Mouse (Mus musculus): ENCODE data around the gene Clybl. TPM values are rescaled to one million over a fixed set of nuclear protein-coding genes. Genes with fewer than 3 reads are reported as not detected.

Gene Clybl
- total RNA-seq, 2 experiments from 2014 or later = 82.6 to 144 TPM

- no peak for DNase-seq (ENCODE audit: low spot score in 2 of 2)
Measured at GRCm38 (mm10) chr14:122412841-122413541, 231.5 kb downstream of the Clybl start.

DNA sequence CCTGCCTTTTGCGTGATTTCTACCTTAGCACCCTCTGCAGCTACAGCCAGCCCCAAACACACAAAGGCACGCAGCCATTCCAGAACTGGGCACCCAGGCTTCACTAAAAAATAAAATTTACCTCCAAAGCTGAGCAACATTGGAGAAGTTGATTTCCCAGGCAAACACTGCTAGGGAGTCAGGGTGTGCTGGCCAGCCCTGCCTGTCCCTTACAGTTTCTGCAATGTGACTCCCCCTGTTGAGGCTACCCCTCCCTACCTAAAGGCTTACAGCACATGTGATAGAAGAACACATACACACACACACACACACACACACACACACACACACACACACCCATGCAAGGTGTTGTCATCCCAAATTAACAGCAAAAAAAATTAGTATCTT is 232.0 kb downstream of the Clybl start:
- DNase-seq (ENCODE audit: low spot score in 2 of 2) = no peak

DNA sequence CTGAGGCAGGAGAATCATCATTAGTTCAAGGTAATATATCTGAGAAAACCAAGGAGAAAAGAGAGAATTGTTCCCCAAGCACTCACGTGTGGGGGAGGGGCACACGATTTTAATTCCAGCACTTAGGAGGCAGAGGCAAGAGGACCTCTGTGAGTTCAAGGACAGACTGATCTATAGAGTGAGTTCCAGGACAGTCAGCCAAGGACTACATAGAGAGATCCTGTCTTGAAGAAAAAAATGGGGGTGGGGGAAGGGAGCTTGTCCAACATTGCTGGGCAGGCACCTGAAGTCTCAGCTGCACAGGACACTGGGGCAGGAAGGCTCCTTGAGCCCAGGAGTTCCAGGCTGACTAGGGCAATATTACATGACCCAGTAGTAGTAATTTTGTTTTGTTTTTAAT is 233.3 kb downstream of the Clybl start:
- DNase-seq (ENCODE audit: low spot score in 2 of 2) = no peak

GRCm38 (mm10) chr14:122416166-122416771 is 234.8 kb downstream of the Clybl start:
- no peak for DNase-seq (ENCODE audit: low spot score in 2 of 2)

GRCm38 (mm10) chr14:122424441-122424840 is 242.9 kb downstream of the Clybl start:
- DNase-seq (ENCODE audit: low spot score in 2 of 2) = no peak

DNA sequence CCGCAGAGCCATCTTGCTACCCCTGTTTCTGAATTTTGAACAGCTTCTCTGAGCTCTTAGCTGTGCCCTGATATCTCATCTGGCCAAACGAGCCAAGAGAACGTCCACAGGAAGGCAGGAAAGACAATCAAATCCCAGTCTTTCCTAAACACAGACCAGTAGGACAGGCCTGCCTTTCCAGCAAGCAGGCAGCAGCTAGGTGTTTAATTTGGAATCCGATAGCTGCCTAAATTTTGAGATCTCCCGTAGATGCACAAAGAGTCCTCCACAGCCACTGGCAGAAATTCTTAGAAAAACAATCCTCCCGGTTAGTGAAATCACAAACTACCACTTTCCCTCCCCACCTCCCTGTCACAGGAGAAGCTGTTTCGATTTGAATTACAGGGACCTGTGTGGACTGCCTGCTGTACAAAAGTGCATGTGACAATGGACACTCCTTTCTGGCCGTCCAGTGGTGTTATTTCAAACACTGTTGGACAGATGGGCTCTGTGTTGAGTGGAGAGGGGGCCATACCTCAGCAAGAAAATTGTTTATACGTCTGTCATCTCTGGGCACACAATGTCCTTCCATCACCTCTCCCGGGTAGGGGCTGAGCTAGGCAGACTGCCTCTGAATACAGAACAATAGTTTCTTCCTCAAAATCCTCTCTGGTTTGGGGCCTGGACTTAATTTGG is 245.2 kb downstream of the Clybl start:
- DNase-seq (ENCODE audit: low spot score in 2 of 2) = no peak

DNA sequence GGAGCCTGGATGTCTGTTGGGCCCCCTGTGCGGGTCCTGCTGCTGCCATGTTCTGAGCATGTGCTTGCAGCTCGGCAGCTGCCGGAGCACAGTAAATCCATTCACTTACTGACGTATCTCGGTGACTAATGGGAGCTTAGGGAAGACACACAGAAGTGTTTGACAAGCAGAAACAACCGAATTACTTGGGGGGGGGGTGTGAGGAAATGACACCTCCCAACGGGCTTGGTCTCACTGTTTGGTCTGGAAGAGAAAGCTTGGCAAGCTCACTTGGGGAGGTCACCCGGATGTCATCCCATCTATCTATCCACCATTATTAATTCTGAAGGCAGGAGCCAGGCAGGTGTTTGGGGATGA is 245.7 kb downstream of the Clybl start:
- no peak for DNase-seq (ENCODE audit: low spot score in 2 of 2)

GRCm38 (mm10) chr14:122427654-122428053 is 246.2 kb downstream of the Clybl start:
- no peak for DNase-seq (ENCODE audit: low spot score in 2 of 2)

DNA sequence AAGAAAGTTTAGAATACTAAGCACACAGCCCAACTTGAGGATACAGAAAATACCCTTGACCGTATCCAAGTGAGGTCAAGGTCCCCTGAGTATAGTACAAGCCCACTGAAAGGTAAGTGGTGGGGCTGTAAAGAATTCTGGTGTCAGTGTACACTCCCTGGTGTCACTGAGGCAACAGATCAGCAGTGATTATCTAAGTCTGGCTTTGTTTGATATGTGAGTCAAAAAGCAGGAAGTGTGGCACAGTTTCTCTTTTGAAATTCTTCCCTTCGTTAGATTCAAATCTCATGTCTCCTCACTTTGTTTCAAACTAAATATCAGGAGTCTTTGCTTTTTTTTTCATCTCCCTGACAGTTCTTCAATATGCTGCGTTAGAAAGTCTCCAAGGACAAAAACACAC is 251.1 kb downstream of the Clybl start:
- no peak for DNase-seq (ENCODE audit: low spot score in 2 of 2)

DNA sequence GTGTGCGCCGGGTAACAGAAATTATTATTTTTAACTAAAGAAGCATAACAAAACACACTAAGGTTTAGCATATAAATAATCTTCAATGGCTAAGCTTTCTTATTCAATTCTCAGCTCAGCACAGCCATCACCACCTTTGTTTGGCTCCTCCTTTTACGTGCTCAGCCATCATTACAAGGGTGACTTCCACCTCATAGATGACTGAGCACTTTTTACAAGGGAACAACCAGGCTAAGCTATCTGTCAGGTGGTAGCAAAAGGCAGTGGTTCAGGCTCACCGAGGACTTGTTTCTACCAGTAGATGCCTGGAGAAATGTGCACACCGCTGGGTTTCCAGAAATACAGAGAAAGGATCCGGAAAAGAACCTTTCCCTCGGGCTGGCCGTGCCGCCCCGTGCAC is 252.5 kb downstream of the Clybl start:
- no peak for DNase-seq (ENCODE audit: low spot score in 2 of 2)

- no peak for DNase-seq (ENCODE audit: low spot score in 2 of 2)
Measured at GRCm38 (mm10) chr14:122436850-122437249, 255.3 kb downstream of the Clybl start.

- DNase-seq (ENCODE audit: low spot score in 2 of 2) = no peak
Measured at GRCm38 (mm10) chr14:122449601-122450495, 268.3 kb downstream of the Clybl start.

DNA sequence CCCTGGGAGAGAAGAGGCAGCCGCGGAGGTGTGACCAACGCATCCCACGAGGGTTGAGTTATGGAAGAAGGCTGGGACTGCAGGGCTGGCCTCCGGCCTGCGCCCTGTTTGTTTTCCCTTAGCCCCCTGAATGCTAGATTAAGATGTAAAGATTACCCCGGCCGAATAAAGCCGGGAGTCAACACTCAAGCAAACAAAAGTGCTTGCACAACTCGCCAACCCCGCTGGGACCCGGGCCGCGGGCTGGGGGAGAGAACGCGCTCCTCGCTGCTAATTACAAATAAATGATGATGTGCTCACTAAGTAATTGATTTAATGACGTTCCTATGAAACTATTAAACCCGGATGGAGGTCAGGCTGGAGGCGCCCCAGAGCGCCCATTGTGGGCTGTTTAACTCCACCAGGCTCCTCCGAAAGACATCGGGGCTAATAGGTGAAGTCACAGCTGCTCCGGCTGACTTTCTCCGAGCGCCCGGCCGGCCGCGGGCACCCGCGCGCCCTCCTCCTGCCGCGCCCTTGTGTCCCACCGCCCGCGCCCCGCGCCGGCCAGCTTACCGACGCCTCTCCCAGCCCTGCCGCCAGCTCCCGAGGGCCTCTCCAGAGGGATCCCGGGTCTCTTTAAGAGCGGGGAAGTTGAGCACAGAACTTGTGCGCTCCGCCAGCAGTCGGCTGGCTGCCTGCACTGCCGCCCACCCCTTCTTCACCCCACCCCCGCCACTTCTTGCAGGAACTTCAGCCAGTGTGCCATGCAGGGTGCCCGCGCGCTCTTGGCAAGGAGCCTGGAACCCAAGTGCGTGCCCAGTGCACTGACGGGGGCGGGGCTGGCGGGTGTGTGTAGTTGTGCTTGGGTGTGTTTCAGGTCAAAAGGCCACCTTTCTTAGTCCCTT is 269.2 kb downstream of the Clybl start, which contains the start of gene Gm5089:
Gene Gm5089 (minus strand): TSS at position 620 of the 887 bp plus-strand sequence.
- DNase-seq (ENCODE audit: low spot score in 2 of 2) = no peak

DNA sequence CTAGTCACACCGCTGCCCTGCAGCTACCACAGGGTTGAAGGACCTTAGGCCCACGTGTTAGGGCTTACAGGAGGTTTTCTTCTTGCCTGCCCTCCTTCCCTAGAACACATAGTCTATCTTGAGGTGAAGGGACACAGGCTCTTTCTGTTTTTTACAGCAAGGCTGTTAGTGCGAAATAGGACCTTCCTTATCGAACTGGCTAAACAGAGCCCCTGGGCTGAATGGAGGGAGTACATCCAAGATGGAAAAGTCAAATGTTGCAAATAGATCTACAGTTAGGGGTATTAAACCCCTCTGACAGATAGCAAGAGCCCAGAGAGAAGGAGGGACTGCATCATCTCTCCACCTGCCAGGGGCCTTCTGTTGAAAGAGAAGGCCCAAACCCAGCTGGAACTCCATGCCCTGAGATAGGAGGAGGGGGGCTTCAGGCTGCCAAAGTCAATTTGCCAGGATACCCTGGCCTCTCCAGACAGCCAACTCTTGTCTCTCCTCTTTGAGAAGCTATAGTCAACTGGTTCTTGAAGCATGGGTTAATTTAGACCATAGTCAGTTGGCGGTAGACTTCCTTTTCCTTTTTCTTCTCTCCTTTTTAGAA is 270.1 kb downstream of the Clybl start:
- DNase-seq (ENCODE audit: low spot score in 2 of 2) = no peak

Other genes starting within 250 kb of the Clybl start
- under 1 TPM; 0.67 to 0.93 TPM for gene Gpr183, start 216.5 kb upstream of the Clybl start, total RNA-seq (2021)
- gene Timm8a2, start 147.0 kb upstream of the Clybl start, total RNA-seq (2021) = not detected
- 100 to 1,000 TPM; 128 to 183 TPM for gene Tm9sf2, start 74.7 kb upstream of the Clybl start, total RNA-seq (2021)

Measured in adrenal gland, adult 18-20 months (tissue).